Mouse (Mus musculus) small intestine, adult 2 months (tissue): Measurements from ENCODE around the gene Cacng8. TPM values are rescaled to one million over a fixed set of nuclear protein-coding genes. Genes with fewer than 3 reads are reported as not detected.

ENCODE experiments used
- H3K27ac ChIP-seq: fragments of 200-500 bp; 2 replicates; pipeline ENCODE4 v1.5.1; 2012; ENCODE audit warnings: low read depth, low read length, control low read depth, inconsistent platforms; ENCODE audit not compliant: insufficient read depth
- H3K27me3 ChIP-seq: fragments of 200-500 bp; 2 replicates; pipeline ENCODE4 v1.6.1; 2012; ENCODE audit warnings: mild to moderate bottlenecking, moderate library complexity, low read length, inconsistent platforms; ENCODE audit not compliant: control insufficient read depth, insufficient read depth
- H3K36me3 ChIP-seq: fragments of 200-500 bp; 2 replicates; pipeline ENCODE4 v1.6.1; 2012; ENCODE audit warnings: mild to moderate bottlenecking, low read length, control low read depth, inconsistent platforms; ENCODE audit not compliant: control insufficient read depth, insufficient read depth
- H3K4me1 ChIP-seq: fragments of 200-500 bp; 2 replicates; pipeline ENCODE4 v1.6.1; 2012; ENCODE audit warnings: low read length, inconsistent platforms, mixed read lengths; ENCODE audit not compliant: control insufficient read depth, insufficient read depth, insufficient read length
- H3K4me3 ChIP-seq: fragments of 200-500 bp; 2 replicates; pipeline ENCODE4 v1.5.1; 2012; ENCODE audit warnings: low read depth, mild to moderate bottlenecking, control low read depth, inconsistent platforms, low read length, moderate library complexity
- CTCF ChIP-seq: fragments of 200-500 bp; IDR thresholded peaks from 2 replicates; pipeline ENCODE4 v1.5.1; 2012; ENCODE audit warnings: low read depth, mild to moderate bottlenecking, control low read depth, inconsistent platforms, low read length, moderate library complexity, mixed read lengths; ENCODE audit not compliant: insufficient replicate concordance, insufficient read length; ENCODE audit errors: extremely low read depth
- POLR2A ChIP-seq: fragments of 200-500 bp; IDR thresholded peaks from 2 replicates; pipeline ENCODE4 v1.6.1; 2012; ENCODE audit warnings: low read depth, mild to moderate bottlenecking, control low read depth, inconsistent platforms, low read length, moderate library complexity
- WGBS: fragments of 180-500 bp; shearing (Covaris S2); methylation state at CpG from one replicate; pipeline ENCODE4 v1.1.7; 2018; 5-methylcytosine and 5-hydroxymethylcytosine counted together
- polyA plus RNA-seq: library from polyadenylated mRNA; depleted of rRNA; stranded (reverse); fragments of >200 nt; gene quantifications from 2 replicates; pipeline ENCODE4 v1.2.3, GENCODE M21; 2012

The Cacng8 gene
- polyA plus RNA-seq, 1 experiment = 0.77 TPM

DNA sequence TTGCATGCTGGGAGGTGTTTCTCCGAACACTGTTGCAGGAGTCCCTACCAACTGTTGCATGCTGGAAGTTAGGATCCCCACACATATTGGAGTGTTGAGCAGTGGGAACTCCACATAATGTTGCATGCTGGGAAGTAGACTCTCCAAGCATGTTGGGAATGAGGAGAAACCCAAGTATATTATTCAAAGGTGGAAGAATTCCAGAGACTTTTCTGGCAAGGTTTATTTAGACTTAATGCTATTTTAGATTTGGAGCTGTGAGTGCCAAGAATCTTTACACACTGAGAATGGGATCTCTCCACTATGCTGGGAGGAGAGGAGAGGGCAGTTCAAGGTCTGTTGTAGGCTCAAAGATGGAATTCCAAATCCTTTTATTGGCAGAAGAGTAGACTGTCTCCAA is 41.6 kb downstream of the Cacng8 start:
- Histone ChIP-seq H3K4me1 (no peaks in the 10 kb centered on the region), H3K4me3 (no peak overlapping the region), H3K27me3 (no peaks in the 10 kb centered on the region; the same call in 1 of the 2 replicates), H3K36me3 (no peaks in the 10 kb centered on the region), H3K27ac (no peak overlapping the region)
- TF ChIP-seq POLR2A (no peak), CTCF (no peak)
- WGBS = 88% methylated on average over 1 of the region's 1 CpGs

- 38% methylated on average over 5 of the region's 5 CpGs for WGBS
- no peak overlapping the region for H3K27ac ChIP-seq
- H3K4me3 ChIP-seq = no peak overlapping the region
- H3K36me3 ChIP-seq = no peaks in the 10 kb centered on the region
- no peaks in the 10 kb centered on the region for H3K4me1 ChIP-seq
- TF ChIP-seq POLR2A (no peak), CTCF (no peak)
- H3K27me3 ChIP-seq = no peaks in the 10 kb centered on the region
Measured at GRCm38 (mm10) chr7:3437941-3438340, 47.5 kb downstream of the Cacng8 start.

- Histone ChIP-seq H3K27ac (no peak overlapping the region), H3K36me3 (no peaks in the 10 kb centered on the region), H3K4me1 (no peaks in the 10 kb centered on the region), H3K27me3 (no peaks in the 10 kb centered on the region), H3K4me3 (no peak overlapping the region)
- no peak for TF ChIP-seq POLR2A
- WGBS = 81% methylated on average over 11 of the region's 11 CpGs
Measured at GRCm38 (mm10) chr7:3439984-3440383, 49.5 kb downstream of the Cacng8 start.

- no peaks in the 10 kb centered on the region for H3K27me3 ChIP-seq
- no peaks in the 10 kb centered on the region for H3K36me3 ChIP-seq
- WGBS = 64% methylated on average over 8 of the region's 8 CpGs
- H3K4me1 ChIP-seq = no peaks in the 10 kb centered on the region
- H3K4me3 ChIP-seq = no peak overlapping the region
- no peak overlapping the region for H3K27ac ChIP-seq
- no peak for TF ChIP-seq POLR2A
- TF ChIP-seq CTCF = no peak
Measured at GRCm38 (mm10) chr7:3440526-3440925, 50.0 kb downstream of the Cacng8 start.

DNA sequence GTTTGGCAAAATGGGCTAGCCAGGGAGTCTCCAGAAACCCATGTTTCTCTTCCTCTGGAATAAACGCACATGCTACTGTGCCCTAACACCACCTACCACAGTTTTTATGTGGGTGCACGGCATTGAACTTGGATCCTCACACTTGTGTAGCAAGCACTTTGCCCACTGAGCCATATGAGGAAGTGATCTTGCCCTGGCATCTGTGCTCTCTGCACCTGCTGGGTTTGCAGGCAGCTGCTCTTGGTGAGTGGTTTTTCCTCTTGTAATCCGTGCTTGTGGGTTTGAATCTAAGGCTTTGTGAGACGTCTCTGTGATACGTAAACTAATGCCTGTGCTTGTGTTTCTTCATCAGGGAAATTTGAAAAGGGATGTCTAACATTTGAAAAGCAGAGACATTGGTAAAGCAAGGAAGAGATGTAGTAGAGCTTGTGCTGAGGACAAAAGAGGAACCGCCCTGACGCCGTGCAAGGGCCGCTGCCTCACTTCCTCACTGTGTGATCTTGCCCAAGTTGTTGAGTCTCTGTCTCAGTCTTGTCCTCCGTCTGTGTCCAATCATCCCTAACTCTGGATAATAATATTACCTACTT is 52.1 kb downstream of the Cacng8 start:
- no peak for TF ChIP-seq CTCF
- TF ChIP-seq POLR2A = no peak
- Histone ChIP-seq H3K4me3 (no peak overlapping the region), H3K4me1 (no peaks in the 10 kb centered on the region), H3K27ac (no peak overlapping the region), H3K27me3 (no peaks in the 10 kb centered on the region), H3K36me3 (no peaks in the 10 kb centered on the region)
- WGBS = 71% methylated on average over 10 of the region's 10 CpGs

- no peaks in the 10 kb centered on the region for H3K4me1 ChIP-seq
- no peaks in the 10 kb centered on the region for H3K36me3 ChIP-seq
- H3K27ac ChIP-seq = no peak overlapping the region
- WGBS = 67% methylated on average over 3 of the region's 3 CpGs
- H3K27me3 ChIP-seq = no peaks in the 10 kb centered on the region
- H3K4me3 ChIP-seq = no peak overlapping the region
- no peak for TF ChIP-seq CTCF
- TF ChIP-seq POLR2A = no peak
Measured at GRCm38 (mm10) chr7:3444678-3445077, 54.2 kb downstream of the Cacng8 start.

- Histone ChIP-seq H3K27me3 (no peaks in the 10 kb centered on the region), H3K4me1 (no peaks in the 10 kb centered on the region), H3K27ac (no peak overlapping the region), H3K36me3 (no peaks in the 10 kb centered on the region), H3K4me3 (no peak overlapping the region)
- TF ChIP-seq CTCF = no peak
- TF ChIP-seq POLR2A = no peak
- 68% methylated on average over 3 of the region's 3 CpGs for WGBS
Measured at GRCm38 (mm10) chr7:3446584-3446983, 56.1 kb downstream of the Cacng8 start.

- no peaks in the 10 kb centered on the region for H3K36me3 ChIP-seq
- 68% methylated on average over 4 of the region's 4 CpGs for WGBS
- H3K4me1 ChIP-seq = no peaks in the 10 kb centered on the region
- no peak overlapping the region for H3K27ac ChIP-seq
- TF ChIP-seq CTCF (no peak), POLR2A (no peak)
- no peaks in the 10 kb centered on the region for H3K27me3 ChIP-seq
- H3K4me3 ChIP-seq = no peak overlapping the region
Measured at GRCm38 (mm10) chr7:3447026-3447425, 56.5 kb downstream of the Cacng8 start.
